Mouse (Mus musculus) heart, adult 18-20 months (tissue): ENCODE measurements around the gene Scn1a. TPM values are rescaled to one million over a fixed set of nuclear protein-coding genes. Genes with fewer than 3 reads are reported as not detected.
A peak's percentile ranks its signal among the peaks of the same experiment; 100 is the strongest.

Source experiments
- DNase-seq, 2 experiments: peaks; one replicate each; pipeline ENCODE4 v3.0.0; 2021 to 2022; ENCODE audit warnings: mixed read lengths in 1 of 2
- long read RNA-seq, 2 experiments: library from polyadenylated mRNA; stranded (forward); transcript quantifications; one replicate each; pipeline ENCODE4 v2.0.0; 2021
- total RNA-seq, 2 experiments: library from RNA; stranded (reverse); gene quantifications; 2 replicates each; pipeline ENCODE4 v1.2.3; 2021

Gene Scn1a
- not detected for total RNA-seq
- long read RNA-seq, experiment 1: 0 reads
- long read RNA-seq, experiment 2, partial matches to known transcripts: 0 of 1 reads
- long read RNA-seq, experiment 2, other reads (novel, unspliced or antisense): 1 of 1 reads

GRCm38 (mm10) chr2:66440711-66441110 lies at the start of gene Scn1a:
Gene Scn1a (minus strand): TSS chr2:66440840.
- no peak for DNase-seq

- DNase-seq: no peak
Observed at GRCm38 (mm10) chr2:66478395-66478794, 37.8 kb upstream of the Scn1a start.

- DNase-seq: peak in 1 of 2 experiments; percentile 23
Observed at GRCm38 (mm10) chr2:66473181-66473822, 32.7 kb upstream of the Scn1a start.

GRCm38 (mm10) chr2:66465484-66465883 lies 24.8 kb upstream of the Scn1a start:
- no peak for DNase-seq

GRCm38 (mm10) chr2:66464874-66465458 lies 24.3 kb upstream of the Scn1a start:
- no peak for DNase-seq

GRCm38 (mm10) chr2:66463916-66464315 lies 23.3 kb upstream of the Scn1a start:
- DNase-seq: no peak

GRCm38 (mm10) chr2:66462458-66462857 lies 21.8 kb upstream of the Scn1a start:
- DNase-seq: no peak

GRCm38 (mm10) chr2:66439764-66440471 lies 722 bp downstream of the Scn1a start:
- DNase-seq: no peak

GRCm38 (mm10) chr2:66436286-66436685 lies 4.4 kb downstream of the Scn1a start:
- no peak for DNase-seq

- peak; percentile 17 to 45 for DNase-seq
Observed at GRCm38 (mm10) chr2:66409740-66410290, 30.8 kb downstream of the Scn1a start.

GRCm38 (mm10) chr2:66408899-66409739 lies 31.5 kb downstream of the Scn1a start:
- peak in 1 of 2 experiments; percentile 13 for DNase-seq

- DNase-seq: no peak
Observed at GRCm38 (mm10) chr2:66408456-66408855, 32.2 kb downstream of the Scn1a start.

- no peak for DNase-seq
Observed at GRCm38 (mm10) chr2:66392586-66392985, 48.1 kb downstream of the Scn1a start.

GRCm38 (mm10) chr2:66367957-66368356 lies 72.7 kb downstream of the Scn1a start:
- DNase-seq: no peak

GRCm38 (mm10) chr2:66350590-66350989 lies 90.0 kb downstream of the Scn1a start:
- no peak for DNase-seq

- no peak for DNase-seq
Observed at GRCm38 (mm10) chr2:66346622-66347021, 94.0 kb downstream of the Scn1a start.

- DNase-seq: no peak
Observed at GRCm38 (mm10) chr2:66346181-66346580, 94.5 kb downstream of the Scn1a start.

- DNase-seq: no peak
Observed at GRCm38 (mm10) chr2:66337406-66337805, 103.2 kb downstream of the Scn1a start.

GRCm38 (mm10) chr2:66336396-66336795 lies 104.2 kb downstream of the Scn1a start:
- no peak for DNase-seq

GRCm38 (mm10) chr2:66272551-66272950 lies 168.1 kb downstream of the Scn1a start:
- no peak for DNase-seq

GRCm38 (mm10) chr2:66256220-66257131 lies 184.2 kb downstream of the Scn1a start, which contains the start of gene Ttc21b:
Gene Ttc21b (minus strand): TSS chr2:66256617.
- DNase-seq: peak; percentile 97
